Mouse (Mus musculus) natural killer cell, adult 2 months (primary cell): ENCODE measurements around the gene Olfr1458.

Source experiments
- DNase-seq, 2 experiments: peaks; one replicate each; pipeline ENCODE4 v3.0.0; 2022; ENCODE audit warnings: low spot score in 2 of 2

The Olfr1458 gene

DNA sequence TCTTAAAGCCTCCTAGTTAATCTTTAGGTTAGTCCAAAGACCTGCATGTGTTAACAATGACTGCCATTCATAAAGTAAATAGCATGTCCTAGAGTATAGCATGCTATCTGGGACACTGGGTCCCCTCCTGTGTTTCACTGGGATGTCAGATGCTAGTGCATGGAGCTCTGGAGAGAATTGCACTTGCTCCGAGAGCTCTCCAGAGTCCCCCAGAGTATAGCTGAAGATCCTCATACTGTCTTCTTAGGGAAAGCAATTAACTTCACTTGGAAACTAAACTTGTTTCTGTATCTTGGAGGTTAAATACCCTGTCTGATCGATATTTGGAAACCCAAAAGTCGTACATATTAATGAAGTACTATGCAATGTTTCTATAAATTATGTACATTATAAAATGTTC, at the start of gene Olfr1458:
Gene Olfr1458 (minus strand): TSS at position 101 of the 400 bp plus-strand sequence.
- no peak for DNase-seq

DNA sequence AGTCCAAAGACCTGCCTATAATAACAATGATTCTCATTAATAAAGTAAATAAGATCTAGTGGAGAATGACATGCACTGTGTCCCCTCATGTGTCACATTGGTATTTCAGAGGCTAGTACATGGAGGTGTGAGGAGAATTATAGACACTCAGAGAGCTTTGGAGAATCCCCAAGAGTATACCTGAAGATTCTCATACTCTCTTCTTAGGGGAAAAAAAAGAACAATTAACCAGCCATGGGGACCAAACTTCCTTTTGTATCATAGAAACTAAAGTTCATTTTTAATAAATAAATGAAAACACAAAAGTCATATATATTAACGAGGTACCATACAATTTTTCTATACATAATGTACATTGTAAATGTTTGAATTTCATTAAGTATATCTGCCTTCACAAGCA, 42.9 kb upstream of the Olfr1458 start, which contains the start of gene Olfr1459:
Gene Olfr1459 (minus strand): TSS at position 101 of the 400 bp plus-strand sequence.
- no peak for DNase-seq

DNA sequence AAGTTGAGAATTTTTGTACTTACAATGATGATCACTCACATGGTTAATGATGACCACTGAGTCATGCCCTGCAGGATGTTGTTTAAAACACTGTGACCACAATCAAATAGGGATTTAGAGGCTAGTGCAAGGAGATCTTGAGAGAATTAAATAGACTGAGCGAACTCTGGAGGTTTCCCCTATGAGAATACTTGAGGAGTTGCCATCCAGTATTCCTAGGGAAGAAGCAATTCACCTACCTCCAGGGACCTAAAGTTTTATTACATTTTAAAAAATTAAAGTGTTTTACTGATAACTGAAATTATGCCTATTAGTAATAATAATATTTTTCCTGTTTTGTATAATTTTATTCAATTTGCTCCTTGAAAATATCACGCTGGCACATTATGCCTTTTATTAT, 8.8 kb downstream of the Olfr1458 start, which contains the start of gene Olfr1457:
Gene Olfr1457 (minus strand): TSS at position 101 of the 400 bp plus-strand sequence.
- no peak for DNase-seq

DNA sequence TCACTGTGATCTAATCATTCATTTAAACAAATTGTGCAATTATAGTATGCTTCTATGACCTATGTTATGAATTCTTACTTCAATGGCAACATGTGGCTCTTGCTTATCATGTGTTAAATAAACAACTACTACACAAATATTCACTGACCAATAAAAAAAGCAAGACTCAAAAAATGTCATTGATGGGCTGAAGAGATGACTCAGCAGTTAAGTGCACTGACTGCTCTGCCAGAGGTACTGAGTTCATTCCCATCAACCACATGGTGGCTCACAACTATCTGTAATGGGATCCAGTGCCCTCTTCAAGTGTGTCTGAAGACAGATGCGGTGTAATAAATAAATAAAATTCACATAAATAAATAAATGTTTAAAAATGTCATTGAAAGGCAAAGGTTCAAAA, 12.7 kb downstream of the Olfr1458 start:
- no peak for DNase-seq

DNA sequence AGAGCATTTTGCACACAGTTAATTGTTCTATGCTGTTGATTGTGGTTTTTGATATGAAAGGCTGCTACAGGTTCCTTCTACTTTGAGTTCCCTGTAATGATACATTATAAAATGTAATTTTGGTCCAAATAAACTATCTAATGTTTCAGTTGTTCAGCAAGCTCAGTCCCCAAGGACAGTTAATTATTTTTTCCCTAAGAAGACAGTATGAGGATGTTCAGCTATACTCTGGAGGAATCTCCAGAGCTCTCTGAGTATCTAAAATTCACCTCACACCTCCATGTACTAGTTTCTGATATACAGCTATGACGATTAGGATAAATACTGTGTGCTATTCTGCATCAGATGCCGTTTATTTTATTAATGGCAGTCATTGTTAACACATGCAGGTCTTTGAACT, 46.3 kb downstream of the Olfr1458 start, which contains the start of gene Olfr1454:
Gene Olfr1454 (plus strand): TSS at position 301 of the 400 bp plus-strand sequence.
- DNase-seq: no peak
